Mouse (Mus musculus) brown adipose tissue, adult 24 weeks (tissue): ENCODE results near the gene Teddm2. TPM values are rescaled to one million over a fixed set of nuclear protein-coding genes. Genes with fewer than 3 reads are reported as not detected.

Experiments
- H3K27ac ChIP-seq: fragments of 200-500 bp; replicated peaks from 2 replicates; pipeline ENCODE4 v1.5.1; 2012; ENCODE audit warnings: low read depth, mild to moderate bottlenecking, low read length
- H3K4me1 ChIP-seq: fragments of 200-500 bp; 2 replicates; pipeline ENCODE4 v1.6.1; 2012; ENCODE audit warnings: low read length, mixed read lengths; ENCODE audit not compliant: control insufficient read depth, insufficient read depth, insufficient read length
- H3K4me3 ChIP-seq: fragments of 200-500 bp; 2 replicates; pipeline ENCODE4 v1.5.1; 2012; ENCODE audit warnings: low read depth, mild to moderate bottlenecking, low read length, moderate library complexity; ENCODE audit not compliant: insufficient read depth
- polyA plus RNA-seq: library from polyadenylated mRNA; stranded (reverse); fragments of >200 nt; gene quantifications from 2 replicates; pipeline ENCODE4 v1.2.4, GENCODE M21; 2012; ENCODE audit not compliant: missing spikeins, insufficient read depth, insufficient read length

The Teddm2 gene
- polyA plus RNA-seq, 1 experiment = not detected

DNA sequence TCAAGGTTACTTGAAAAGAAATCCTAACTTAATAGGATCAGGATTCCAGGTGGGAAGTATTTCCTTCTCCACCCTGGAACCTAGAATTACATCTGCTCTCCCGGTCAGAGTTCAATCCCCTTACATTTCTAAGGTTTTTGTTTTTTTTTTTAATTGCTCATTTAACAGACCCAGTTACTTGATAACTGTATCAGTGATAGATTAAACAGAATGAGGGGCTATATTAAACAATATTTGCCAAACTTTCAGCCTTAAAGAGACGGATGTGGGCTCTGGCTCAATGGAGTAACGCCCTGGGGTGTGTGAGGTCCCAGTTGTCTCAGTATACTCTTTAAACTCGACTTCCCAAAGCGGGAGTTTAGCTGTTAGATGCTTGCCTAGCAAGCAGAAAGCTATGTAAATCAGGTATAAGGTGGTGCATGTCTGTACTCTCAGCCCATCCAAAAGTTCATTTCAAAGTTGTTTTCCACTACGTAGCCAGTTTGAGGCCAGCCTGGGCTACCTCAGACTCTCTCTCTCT lies 11.3 kb upstream of the Teddm2 start:
- no peak overlapping the region for H3K4me3 ChIP-seq
- peaks cover 5% of the 10 kb centered on the region for H3K4me1 ChIP-seq
- no peak overlapping the region for H3K27ac ChIP-seq

DNA sequence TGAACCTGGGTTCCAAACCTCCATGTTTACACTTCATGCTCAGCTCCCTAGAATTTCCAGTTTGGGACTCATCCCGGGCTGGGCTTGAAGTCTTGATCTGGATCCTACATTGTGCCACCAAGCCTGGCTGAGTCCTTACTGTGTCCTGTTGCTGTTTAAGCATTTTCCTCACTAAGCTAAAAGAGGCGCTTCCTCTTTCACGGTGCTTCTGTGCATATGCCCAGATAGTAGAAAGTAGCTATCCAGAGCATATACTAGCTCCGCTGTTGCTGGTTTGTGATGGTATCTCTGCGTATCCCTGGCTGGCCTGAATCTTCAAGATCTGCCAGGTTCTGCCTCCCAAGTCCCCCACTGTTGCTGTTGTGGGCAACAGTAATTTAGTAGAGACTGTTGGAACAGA lies 10.4 kb upstream of the Teddm2 start:
- Histone ChIP-seq H3K4me3 (no peak overlapping the region), H3K27ac (no peak overlapping the region; the same call in 1 of the 2 replicates), H3K4me1 (peaks cover 5% of the 10 kb centered on the region)

DNA sequence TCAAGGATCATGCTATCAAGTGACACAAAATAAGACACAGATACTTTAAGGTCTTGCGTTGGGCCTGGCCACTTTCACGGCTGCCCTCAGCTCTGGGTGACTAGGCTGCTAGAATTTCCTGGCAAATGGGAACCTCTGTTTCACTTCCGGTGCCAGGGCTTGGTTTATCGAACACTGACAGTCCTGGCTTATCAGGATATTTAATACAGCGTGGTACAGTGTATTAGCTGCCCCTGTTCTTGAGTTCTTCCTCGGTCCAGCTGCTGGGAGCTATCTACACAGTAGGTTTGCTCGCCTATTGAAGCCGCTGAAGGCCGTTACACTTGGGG lies 9.9 kb upstream of the Teddm2 start:
- H3K27ac ChIP-seq = no peak overlapping the region; the same call in 1 of the 2 replicates
- peaks cover 5% of the 10 kb centered on the region for H3K4me1 ChIP-seq
- no peak overlapping the region for H3K4me3 ChIP-seq

DNA sequence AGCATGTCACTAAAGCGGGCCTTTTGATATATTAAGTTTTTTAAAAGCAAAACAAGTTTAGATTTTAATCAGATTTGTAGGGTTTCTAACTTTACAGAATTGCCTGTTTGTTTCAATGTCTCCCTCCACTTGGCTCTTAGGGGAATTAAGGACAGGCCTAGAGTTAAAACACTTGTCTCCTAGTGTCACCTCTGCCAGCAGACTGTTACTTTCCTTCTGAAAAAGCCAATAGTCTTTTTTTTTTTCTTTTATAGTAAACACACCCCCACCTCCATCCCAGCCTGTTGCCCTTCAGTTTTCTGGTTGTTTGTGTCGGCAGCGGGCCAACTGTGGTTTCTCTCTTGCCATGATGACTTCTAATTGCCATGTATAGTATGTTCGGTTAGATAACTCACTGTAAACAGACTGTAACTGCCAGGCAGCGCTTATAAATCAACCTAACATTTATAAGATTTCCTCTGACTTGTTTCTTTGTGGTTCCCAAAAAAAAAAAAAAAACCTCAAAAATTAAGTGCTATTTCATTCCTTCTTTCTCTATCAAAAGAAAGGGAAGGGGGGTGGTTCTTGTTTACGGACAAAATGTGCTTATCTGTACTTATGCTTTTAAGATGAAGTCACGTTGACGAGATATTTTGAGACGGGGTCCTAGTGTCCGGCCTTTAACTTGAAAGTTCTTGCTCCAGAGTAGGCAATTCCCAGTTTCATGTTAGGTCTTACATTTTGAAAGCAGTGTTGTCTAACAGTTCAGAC lies 9.4 kb upstream of the Teddm2 start:
- Histone ChIP-seq H3K27ac (no peak overlapping the region), H3K4me1 (peaks cover 5% of the 10 kb centered on the region), H3K4me3 (no peak overlapping the region)

DNA sequence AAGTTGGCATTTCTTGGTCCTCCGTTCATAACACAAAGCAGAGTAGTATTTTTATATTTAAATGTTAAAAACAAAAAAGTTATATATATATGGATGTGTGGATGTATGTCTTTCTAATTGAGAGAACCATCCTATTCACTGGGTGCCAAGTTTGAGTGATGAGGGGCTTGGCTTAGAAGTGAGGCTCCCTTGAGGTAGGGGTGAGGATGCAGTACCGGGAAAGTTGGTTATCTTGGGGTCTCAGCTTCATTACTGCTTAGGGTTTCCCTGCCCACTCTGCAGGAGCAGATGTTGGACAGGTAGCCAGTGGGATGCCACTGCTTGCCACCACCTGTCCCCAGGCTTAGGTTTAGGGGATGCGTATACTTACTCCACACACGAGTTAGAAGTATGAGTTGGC lies 8.7 kb upstream of the Teddm2 start:
- no peak overlapping the region for H3K27ac ChIP-seq

DNA sequence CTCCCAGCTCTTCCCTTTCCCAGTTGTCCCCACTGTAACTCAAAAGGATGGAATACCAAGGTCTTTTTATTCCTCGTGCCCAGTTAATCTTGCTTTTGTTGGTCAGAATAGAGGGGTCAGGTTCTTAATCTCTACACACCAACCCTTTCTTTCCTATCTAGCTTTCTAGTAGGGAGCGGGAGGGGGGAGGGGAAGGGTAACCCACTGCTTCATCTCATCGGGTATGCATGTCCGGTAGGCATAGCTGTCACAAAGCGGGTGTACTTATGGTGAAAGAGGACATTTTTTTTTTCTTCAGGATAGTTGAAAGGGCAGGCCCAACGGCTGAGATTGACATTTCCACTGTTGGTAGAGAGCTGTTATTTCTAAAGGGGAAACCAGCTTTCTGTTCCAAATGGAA lies 8.2 kb upstream of the Teddm2 start:
- peaks cover 4% of the 10 kb centered on the region; the same call in 1 of the 2 replicates for H3K4me1 ChIP-seq
- no peak overlapping the region for H3K4me3 ChIP-seq
- no peak overlapping the region for H3K27ac ChIP-seq

More for the DNA sequence above, 8.7 kb upstream of the Teddm2 start:
- H3K4me1 ChIP-seq = peaks cover 5% of the 10 kb centered on the region
- H3K4me3 ChIP-seq = no peak overlapping the region

DNA sequence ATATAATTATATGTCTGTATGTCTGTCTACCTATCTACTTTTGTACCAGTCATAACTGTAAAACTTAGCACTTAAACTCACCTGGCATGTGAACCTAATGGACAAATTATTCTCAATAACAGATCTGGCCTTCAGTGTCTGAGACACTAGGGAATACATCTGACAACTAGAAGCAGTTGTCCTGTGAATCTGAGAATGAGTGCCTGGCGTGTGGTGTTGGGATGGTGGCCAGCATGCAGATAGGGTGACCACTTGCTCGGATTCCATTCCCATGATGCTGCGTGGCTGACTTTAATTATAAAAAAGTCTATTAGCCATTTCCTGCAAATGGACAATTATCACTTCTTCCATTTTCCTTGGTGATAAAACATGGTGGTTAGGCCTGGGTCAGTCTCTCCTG lies 5.9 kb upstream of the Teddm2 start:
- no peak overlapping the region for H3K4me3 ChIP-seq
- H3K4me1 ChIP-seq = peaks cover 7% of the 10 kb centered on the region
- no peak overlapping the region for H3K27ac ChIP-seq

DNA sequence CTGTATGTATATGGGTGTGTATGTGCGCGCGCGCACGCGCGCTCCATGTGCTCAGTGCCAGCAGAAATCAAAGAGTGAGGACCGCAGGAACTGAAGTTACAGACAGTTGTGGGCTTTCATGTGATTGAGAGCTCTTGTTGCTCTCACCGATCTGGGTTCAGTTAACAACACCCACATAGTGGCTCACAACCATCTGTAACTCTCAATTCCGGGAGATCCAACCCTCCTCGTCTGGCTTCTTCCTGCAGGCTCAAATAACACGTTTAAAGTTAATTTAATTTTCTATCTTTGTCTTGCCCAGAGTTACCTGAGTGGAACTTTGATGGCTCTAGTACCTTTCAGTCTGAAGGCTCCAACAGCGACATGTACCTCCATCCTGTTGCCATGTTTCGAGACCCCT lies 4.2 kb upstream of the Teddm2 start:
- no peak overlapping the region for H3K4me3 ChIP-seq
- no peak overlapping the region for H3K27ac ChIP-seq
- peaks cover 7% of the 10 kb centered on the region for H3K4me1 ChIP-seq

DNA sequence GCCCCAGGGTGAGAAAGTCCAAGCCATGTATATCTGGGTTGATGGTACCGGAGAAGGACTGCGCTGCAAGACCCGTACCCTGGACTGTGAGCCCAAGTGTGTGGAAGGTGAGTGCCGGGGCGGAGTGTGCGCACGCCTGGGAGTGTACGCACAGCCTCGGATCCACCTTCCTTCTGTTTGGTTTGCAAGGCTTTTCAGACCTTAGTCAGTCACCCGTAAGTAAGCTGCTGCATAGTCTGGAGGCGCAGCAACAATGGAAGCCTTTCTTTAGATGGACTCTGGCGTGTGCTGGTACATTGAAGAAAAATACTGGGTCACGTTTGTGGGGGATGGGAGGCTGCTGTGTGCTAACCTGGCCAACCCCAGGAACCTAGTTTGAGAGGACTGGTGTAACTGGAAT lies 3.0 kb upstream of the Teddm2 start:
- H3K27ac ChIP-seq = 0 out of 2 replicates have a peak overlapping the region, but pooled peaks have one; percentile 21
- peak overlapping the region; percentile 34 for H3K4me3 ChIP-seq

DNA sequence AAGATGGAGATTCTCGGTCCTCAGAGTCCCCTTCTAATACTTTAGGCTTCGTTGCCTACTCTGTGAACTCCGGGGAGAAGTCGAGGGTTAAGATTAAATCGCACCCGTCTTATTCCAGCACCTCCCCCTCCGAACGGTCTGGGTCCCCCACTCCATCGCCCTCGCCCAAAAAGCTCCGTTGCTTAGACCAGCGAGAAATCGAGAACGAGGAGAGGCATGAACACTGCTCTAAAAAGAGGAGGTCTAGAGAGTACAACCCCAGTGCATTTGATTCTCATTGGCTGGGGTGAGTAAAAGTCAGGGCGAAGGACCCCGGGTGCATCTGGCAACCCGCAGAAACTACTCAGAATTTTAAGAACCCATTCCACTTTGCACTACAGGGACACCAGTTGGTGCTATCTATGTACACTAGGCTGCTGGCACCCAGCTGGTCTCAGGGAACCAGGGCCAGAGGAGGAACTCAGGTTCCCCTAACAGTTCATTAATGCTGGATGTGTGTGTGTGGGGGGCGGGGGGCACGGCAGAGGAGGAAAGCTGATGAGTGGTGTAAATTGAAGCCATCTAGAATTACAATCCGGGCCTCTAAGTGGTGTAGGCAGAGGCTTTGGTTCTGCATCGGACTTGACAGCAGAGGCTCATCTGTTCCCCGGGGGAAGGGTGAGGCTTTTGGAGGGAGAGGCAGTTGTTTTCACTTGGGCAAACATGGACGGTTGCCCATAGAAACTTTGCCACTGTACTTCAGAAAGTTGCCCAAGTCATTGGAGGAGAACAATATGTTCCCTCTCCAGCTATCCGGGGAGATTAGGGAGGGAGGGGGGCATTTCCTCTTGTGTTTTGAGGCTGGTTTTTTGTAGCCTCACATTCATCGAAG lies 1.1 kb upstream of the Teddm2 start:
- peak overlapping the region; percentile 62 for H3K27ac ChIP-seq
- H3K4me3 ChIP-seq = peak overlapping the region; percentile 77
- peaks cover 7% of the 10 kb centered on the region for H3K4me1 ChIP-seq

More for the DNA sequence above, 3.0 kb upstream of the Teddm2 start:
- peaks cover 7% of the 10 kb centered on the region for H3K4me1 ChIP-seq

DNA sequence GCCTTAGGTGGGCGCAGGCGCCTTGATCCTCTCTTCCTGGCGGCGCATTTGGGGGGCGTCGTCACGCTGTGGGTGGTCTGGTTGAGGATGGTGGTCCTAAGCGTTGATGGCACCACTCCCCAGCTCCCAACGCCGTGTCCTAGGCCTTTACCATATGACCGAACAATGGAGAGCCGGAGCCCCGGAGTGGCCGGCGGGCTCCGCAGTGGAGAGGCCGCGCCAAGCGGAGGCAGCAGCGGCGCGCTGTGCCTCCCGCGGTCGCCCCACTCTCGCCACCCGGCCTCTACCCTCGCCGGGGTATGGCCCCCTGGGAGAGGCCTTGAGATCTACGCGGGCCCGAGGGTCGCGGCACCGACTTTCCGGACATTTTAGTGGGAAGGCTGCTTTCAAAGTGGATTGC lies 353 bp upstream of the Teddm2 start:
- Histone ChIP-seq H3K4me3 (peak overlapping the region; percentile 77), H3K27ac (peak overlapping the region; percentile 62), H3K4me1 (peaks cover 7% of the 10 kb centered on the region)

DNA sequence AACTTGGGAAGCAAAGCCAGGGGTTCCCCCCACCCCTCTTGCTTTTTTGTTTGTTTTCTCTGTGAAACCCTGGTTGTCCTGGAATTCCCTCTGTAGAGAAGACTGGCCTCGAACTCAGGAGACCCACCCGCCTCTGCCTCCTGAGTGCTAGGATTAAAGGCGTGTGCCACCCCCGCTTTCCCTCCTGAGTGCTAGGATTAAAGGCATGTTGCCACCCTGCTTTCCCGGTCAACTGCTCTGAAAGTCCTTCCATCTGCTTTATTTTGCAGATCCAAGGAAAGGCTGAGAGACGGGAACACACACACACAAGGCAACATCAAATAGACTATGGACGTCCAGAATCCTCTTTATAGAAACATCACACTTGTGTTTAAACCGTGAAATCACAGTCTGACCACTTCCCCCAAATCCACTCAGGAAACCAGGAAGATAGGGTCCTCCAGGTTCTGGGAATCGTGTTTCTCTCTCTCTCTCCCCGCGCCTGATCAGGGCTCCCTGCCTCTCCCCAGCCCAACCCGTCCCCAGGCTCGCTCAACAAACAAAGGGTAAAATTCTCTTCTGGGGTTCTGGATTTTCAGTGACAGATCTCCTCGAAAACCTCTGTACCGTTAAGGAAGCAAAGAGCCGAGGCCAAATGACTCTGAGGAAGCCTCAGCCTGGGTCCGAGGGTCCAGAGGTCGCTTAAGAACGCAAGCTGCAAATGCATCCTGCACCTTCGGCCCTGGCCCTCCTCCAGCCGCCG lies 868 bp downstream of the Teddm2 start:
- Histone ChIP-seq H3K4me3 (peak overlapping the region; percentile 77), H3K27ac (peak overlapping the region; percentile 57), H3K4me1 (peaks cover 6% of the 10 kb centered on the region)

DNA sequence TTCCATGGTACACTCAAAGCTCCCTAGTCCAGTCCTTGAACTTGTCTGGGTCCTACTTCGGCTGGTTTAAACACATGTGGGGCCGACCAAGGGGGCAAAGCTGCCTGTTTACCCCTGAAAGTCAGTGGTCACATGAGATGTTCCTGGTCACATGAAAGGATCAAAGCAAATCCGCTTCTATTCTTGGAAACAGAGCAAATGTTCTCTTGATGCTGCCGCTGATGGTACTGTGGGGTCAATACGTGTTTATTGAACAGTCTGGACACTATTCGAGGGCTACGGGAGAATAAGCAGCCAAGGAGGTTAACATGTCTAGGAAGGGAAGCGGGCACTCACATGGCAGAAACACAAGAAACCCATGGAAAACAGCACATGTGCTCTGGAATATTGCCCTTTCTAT lies 2.8 kb downstream of the Teddm2 start:
- Histone ChIP-seq H3K27ac (no peak overlapping the region), H3K4me1 (no peaks in the 10 kb centered on the region), H3K4me3 (no peak overlapping the region)

DNA sequence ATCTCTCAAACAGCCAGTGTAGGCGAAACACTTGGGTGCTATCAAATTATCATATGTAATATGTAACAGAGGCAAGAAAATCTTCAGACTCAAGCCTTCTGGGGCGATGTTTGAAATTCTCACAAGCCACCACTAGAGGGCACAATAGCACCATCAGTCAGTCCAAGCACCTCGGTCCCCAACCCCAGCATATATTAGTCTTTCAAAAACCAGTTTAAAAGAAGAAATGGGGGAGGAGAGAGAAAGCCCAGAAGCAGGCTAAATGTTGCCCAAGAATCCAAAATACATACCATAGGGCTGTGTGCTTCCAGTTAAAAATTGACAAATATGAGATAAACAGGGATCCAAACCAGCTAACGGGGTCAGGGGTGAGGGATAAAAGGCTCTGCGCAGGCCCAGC lies 5.0 kb downstream of the Teddm2 start:
- H3K4me1 ChIP-seq = no peaks in the 10 kb centered on the region
- H3K27ac ChIP-seq = peak overlapping the region; percentile 80; the same call in 1 of the 2 replicates

More for the DNA sequence above, 5.0 kb downstream of the Teddm2 start:
- no peak overlapping the region for H3K4me3 ChIP-seq
